20 mouse cellular contexts compared by ENCODE assay signal in genomic region chr9:72464806-72465205, GRCm38 (mm10).
"Had no signal": no experiment of that assay in that cellular context is flagged by ENCODE, and none has a peak within 500 bp of the region (broad histone marks: within the 10 kb centered on the region; RNA-seq: fewer than 3 reads in every experiment).

No protein-coding gene starts in this region.

- H3K9me3 ChIP-seq: liver, embryonic 15.5 days; megakaryocyte, embryonic 14.5 days; midbrain, embryonic 13.5 days; midbrain, embryonic 15.5 days; neural tube, embryonic 13.5 days; neural tube, embryonic 15.5 days had no signal

- H3K27ac ChIP-seq: liver, embryonic 15.5 days; macrophage; midbrain, embryonic 13.5 days; midbrain, embryonic 15.5 days; neural tube, embryonic 13.5 days; neural tube, embryonic 15.5 days had no signal

- H3K9ac ChIP-seq: liver, embryonic 15.5 days; liver, postnatal 0 days; lung, embryonic 14.5 days; midbrain, embryonic 13.5 days; midbrain, embryonic 15.5 days; neural tube, embryonic 13.5 days; neural tube, embryonic 15.5 days had no signal

- DNase-seq: liver, postnatal 0 days; lung, embryonic 14.5 days; lung, postnatal 10 days; lung, postnatal 36 days; retina, postnatal 1 day; right cerebral cortex, adult 18-20 months; right cerebral cortex, postnatal 25 days; right cerebral cortex, postnatal 4 days; spleen, adult 18-20 months; thymus, adult 18-20 months; thymus, postnatal 14 days; thymus, postnatal 36 days had no signal

- H3K4me1 ChIP-seq: midbrain, embryonic 13.5 days; midbrain, embryonic 15.5 days; neural tube, embryonic 15.5 days had no signal

- H3K4me3 ChIP-seq: liver, embryonic 15.5 days; midbrain, embryonic 13.5 days; midbrain, embryonic 15.5 days; myocyte; neural tube, embryonic 13.5 days; neural tube, embryonic 15.5 days had no signal

- H3K27me3 ChIP-seq: liver, embryonic 15.5 days; megakaryocyte, embryonic 14.5 days; midbrain, embryonic 13.5 days; midbrain, embryonic 15.5 days; neural tube, embryonic 13.5 days; neural tube, embryonic 15.5 days had no signal
